Mouse (Mus musculus) stomach, embryonic 15.5 days (tissue): ENCODE results near the gene 4933414I15Rik. TPM values are rescaled to one million over a fixed set of nuclear protein-coding genes. Genes with fewer than 3 reads are reported as not detected.

ENCODE experiments used
- ATAC-seq: fragments of 200-750 bp; cut with Nextera tagmentation; 2 replicates; pipeline ENCODE4 v1.8.0; 2017; ENCODE audit warnings: low read depth, moderate number of reproducible peaks, moderate TSS enrichment; ENCODE audit not compliant: insufficient read depth, low FRiP score
- H3K27ac ChIP-seq: fragments of 300-500 bp; sonication (generic); 2 replicates; pipeline ENCODE4 v1.5.1; 2015; ENCODE audit warnings: mild to moderate bottlenecking, inconsistent platforms
- H3K27me3 ChIP-seq: fragments of 300-500 bp; sonication (generic); replicated peaks from 2 replicates; pipeline ENCODE4 v1.6.1; 2015; ENCODE audit warnings: inconsistent platforms
- H3K36me3 ChIP-seq: fragments of 300-500 bp; sonication (generic); 2 replicates; pipeline ENCODE4 v1.6.1; 2015; ENCODE audit warnings: inconsistent platforms
- H3K4me1 ChIP-seq: fragments of 300-500 bp; sonication (generic); 2 replicates; pipeline ENCODE4 v1.6.1; 2015; ENCODE audit warnings: inconsistent platforms
- H3K4me2 ChIP-seq: fragments of 300-500 bp; sonication (generic); 2 replicates; pipeline ENCODE4 v1.6.1; 2015; ENCODE audit warnings: mild to moderate bottlenecking, inconsistent platforms
- H3K4me3 ChIP-seq: fragments of 300-500 bp; sonication (generic); replicated peaks from 2 replicates; pipeline ENCODE4 v1.5.1; 2015; ENCODE audit warnings: inconsistent platforms
- H3K9ac ChIP-seq: fragments of 300-500 bp; sonication (generic); 2 replicates; pipeline ENCODE4 v1.6.1; 2015; ENCODE audit warnings: inconsistent platforms
- H3K9me3 ChIP-seq: fragments of 300-500 bp; sonication (generic); 2 replicates; pipeline ENCODE4 v1.6.1; 2016; ENCODE audit warnings: inconsistent platforms
- WGBS: fragments of 180-500 bp; shearing (Covaris S2); methylation state at CpG from one replicate; pipeline ENCODE4 v1.1.7; 2015; 5-methylcytosine and 5-hydroxymethylcytosine counted together
- polyA plus RNA-seq: library from polyadenylated mRNA; unstranded; fragments of >200 nt; fragmentation: Nextera tagmentation; extraction: Ambion mirVana; gene quantifications from 2 replicates; pipeline ENCODE4 v1.2.1, GENCODE M21; 2015

4933414I15Rik gene
- not detected in 2 replicates for polyA plus RNA-seq

DNA sequence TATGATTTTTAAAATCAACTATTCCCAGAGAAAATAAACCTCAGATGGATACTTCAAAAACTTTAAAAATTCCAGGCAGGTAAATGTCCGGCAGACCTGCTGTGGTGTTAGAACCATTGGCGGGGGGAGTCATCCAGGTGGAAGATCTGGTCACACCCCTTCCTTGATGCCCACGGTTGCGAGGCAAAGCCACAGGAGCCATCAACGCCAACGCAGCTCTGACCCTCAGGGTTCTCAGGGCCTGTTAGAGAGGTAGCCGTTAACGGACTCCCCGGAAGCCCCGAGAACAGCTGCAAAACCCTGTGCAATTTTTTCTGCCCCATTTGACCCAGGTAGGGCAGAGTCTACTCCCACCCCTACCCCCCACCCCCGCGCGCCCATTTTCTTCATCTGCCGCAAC is at the start of gene 4933414I15Rik:
Gene 4933414I15Rik, minus strand, starts transcription at position 260 of the 400 bp plus-strand sequence.
- no peaks in the 10 kb centered on the region for H3K36me3 ChIP-seq
- H3K27ac ChIP-seq = no peak within 1 kb of the TSS
- no peaks in the 10 kb centered on the region for H3K4me1 ChIP-seq
- no peak for ATAC-seq
- H3K27me3 ChIP-seq = no peaks in the 10 kb centered on the region
- H3K4me2 ChIP-seq = no peak within 1 kb of the TSS
- WGBS = 81% methylated on average over 14 of the region's 14 CpGs
- H3K9ac ChIP-seq = no peak within 1 kb of the TSS
- no peaks in the 10 kb centered on the region for H3K9me3 ChIP-seq
- H3K4me3 ChIP-seq = no peak within 1 kb of the TSS

DNA sequence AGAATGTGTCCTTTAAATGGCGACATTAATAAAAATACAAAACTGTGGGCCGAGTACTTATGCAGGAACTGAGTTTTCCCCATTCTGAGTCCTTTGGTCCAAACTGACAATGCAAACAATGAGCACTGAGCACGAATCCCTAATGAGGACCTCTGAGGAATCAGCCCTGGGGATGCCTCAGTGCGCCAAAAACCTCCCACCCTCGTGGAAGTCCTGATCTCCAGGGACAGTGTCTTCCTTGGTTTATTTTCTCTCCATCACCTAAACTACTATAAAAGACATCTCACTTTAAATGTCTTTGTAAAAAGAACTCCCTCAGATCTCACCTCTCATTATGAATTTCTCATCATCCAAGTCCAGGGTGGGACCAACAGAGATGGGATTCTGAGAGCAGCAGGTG is 38.1 kb upstream of the 4933414I15Rik start, which contains the start of gene Olfr1377:
Gene Olfr1377, plus strand, starts transcription at position 301 of the 400 bp plus-strand sequence.
- no peak for ATAC-seq

DNA sequence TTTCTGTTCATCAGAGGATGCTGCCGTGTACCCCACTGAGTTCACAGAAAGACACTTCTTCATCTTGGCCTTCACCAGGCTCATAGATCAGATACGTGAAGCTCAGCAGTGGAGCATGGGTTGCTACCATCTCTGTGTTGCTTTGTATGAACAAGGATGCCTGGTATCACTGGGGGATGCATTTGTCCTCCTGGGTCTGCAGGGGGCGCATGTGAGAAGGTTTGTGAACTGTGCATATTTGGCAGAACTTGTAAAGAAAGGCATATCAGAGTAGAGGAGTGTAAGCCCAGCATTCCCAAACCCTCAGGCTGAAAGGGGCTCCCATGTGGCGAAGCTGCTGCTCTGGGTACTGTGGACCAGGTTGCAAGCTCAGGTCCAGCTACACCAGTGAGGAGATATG is 33.7 kb upstream of the 4933414I15Rik start:
- H3K36me3 ChIP-seq = no peaks in the 10 kb centered on the region
- no peak overlapping the region for H3K4me2 ChIP-seq
- H3K4me3 ChIP-seq = no peak overlapping the region
- no peak overlapping the region for H3K9ac ChIP-seq
- WGBS = 70% methylated on average over 4 of the region's 4 CpGs
- H3K27ac ChIP-seq = no peak overlapping the region
- no peaks in the 10 kb centered on the region for H3K9me3 ChIP-seq
- ATAC-seq = no peak
- H3K27me3 ChIP-seq = no peaks in the 10 kb centered on the region
- H3K4me1 ChIP-seq = no peaks in the 10 kb centered on the region

More for the DNA sequence above, 38.1 kb upstream of the 4933414I15Rik start, which contains the start of gene Olfr1377:
- Histone ChIP-seq H3K9me3 (no peaks in the 10 kb centered on the region), H3K4me3 (no peak within 1 kb of the TSS), H3K27me3 (no peaks in the 10 kb centered on the region), H3K27ac (no peak within 1 kb of the TSS), H3K4me1 (no peaks in the 10 kb centered on the region), H3K4me2 (no peak within 1 kb of the TSS), H3K9ac (no peak within 1 kb of the TSS), H3K36me3 (no peaks in the 10 kb centered on the region)
- 70% methylated on average over 5 of the region's 5 CpGs for WGBS

DNA sequence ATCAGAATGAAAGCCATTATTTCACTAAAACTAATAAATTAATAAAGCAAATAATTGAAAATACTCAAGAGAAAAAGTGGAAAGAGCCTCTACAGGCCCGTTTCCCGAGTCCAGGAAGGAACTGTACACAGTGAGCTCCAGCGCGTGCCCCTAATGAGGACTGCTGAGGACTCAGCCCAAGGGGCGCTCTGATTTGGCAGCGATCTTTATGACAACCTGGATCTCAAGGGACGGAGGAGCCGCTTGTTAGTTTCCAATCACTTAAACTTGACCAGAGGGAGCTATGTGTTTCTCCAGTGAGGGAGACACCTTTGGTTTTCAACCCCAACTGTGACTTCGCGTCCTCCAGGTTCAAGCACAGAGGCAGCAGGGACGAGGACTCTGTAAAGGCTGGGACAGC is 22.7 kb upstream of the 4933414I15Rik start, which contains the start of gene Olfr1378:
Gene Olfr1378, plus strand, starts transcription at position 301 of the 400 bp plus-strand sequence.
- Histone ChIP-seq H3K4me3 (no peak within 1 kb of the TSS), H3K4me2 (no peak within 1 kb of the TSS), H3K27me3 (no peaks in the 10 kb centered on the region), H3K27ac (no peak within 1 kb of the TSS), H3K9ac (no peak within 1 kb of the TSS), H3K4me1 (no peaks in the 10 kb centered on the region), H3K9me3 (no peaks in the 10 kb centered on the region), H3K36me3 (no peaks in the 10 kb centered on the region)
- no peak for ATAC-seq
- 84% methylated on average over 11 of the region's 11 CpGs for WGBS

DNA sequence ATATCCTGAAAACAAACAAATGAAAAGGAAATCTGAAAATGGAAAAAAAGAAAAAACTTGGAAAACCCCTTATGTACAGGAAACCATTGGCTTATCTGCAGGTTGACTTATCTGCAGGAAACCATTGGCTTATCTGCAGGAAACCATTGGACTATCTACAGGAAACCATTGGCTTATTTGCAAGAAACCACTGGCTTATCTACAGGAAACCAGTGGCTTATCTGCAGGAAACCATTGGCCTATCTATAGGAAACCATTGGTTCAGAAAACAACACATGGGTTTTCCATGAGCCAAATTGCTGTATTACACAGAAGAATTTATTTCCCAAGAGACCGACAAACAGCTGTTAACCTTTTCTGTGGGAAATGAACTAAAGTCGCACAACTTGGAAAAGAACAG is 21.3 kb upstream of the 4933414I15Rik start:
- Histone ChIP-seq H3K9ac (no peak overlapping the region), H3K4me1 (no peaks in the 10 kb centered on the region), H3K27me3 (no peaks in the 10 kb centered on the region), H3K27ac (no peak overlapping the region), H3K9me3 (no peaks in the 10 kb centered on the region), H3K36me3 (no peaks in the 10 kb centered on the region), H3K4me3 (no peak overlapping the region), H3K4me2 (no peak overlapping the region)
- ATAC-seq = no peak
- 84% methylated on average over 2 of the region's 2 CpGs for WGBS

DNA sequence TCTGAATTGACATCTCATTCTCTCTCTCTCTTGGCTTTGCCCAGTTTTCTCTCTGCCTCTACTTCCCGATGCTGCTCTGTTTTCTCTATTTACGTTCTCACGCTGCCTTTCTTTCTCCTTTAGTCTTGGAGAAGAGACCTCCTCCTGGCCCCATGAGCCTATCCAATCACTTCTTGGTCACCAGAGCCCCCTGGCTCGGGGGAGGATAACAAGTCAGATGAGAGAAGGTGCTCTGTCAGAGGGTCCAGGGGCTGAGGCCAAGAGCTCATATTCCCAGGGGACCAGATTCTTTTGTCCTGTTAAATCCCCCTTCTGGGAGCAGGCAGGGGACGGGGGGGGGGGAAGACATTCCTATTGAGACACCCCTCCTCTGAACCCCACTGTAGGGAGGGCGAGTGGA is 10.1 kb upstream of the 4933414I15Rik start, which contains the start of gene Prop1:
Gene Prop1, minus strand, starts transcription at position 101 of the 400 bp plus-strand sequence.
- no peak for ATAC-seq
- 65% methylated on average over 6 of the region's 6 CpGs for WGBS
- H3K4me2 ChIP-seq = no peak within 1 kb of the TSS

DNA sequence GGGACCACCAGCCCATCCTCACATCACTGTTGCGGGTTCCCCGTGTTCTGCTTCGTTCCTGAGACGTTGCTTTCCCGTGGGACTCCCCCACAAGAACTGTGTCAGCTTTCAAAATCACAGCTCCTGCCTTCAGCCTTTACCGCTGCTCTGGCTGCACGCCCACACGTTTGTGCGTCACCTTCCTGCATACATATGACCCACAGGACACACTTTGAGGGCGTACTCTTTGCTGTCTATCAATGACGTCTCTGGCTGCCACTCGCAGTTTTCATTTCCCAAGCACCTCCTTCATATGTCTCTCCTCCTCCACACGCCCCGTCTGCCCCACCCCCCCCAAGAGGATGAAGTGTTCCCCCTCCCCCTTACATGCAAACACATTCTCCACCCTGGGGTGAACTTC is 8.7 kb upstream of the 4933414I15Rik start:
- H3K4me1 ChIP-seq = no peaks in the 10 kb centered on the region
- H3K9me3 ChIP-seq = no peaks in the 10 kb centered on the region
- H3K9ac ChIP-seq = no peak overlapping the region
- 65% methylated on average over 14 of the region's 14 CpGs for WGBS
- H3K27me3 ChIP-seq = no peaks in the 10 kb centered on the region
- H3K36me3 ChIP-seq = no peaks in the 10 kb centered on the region
- H3K4me3 ChIP-seq = no peak overlapping the region
- no peak overlapping the region for H3K4me2 ChIP-seq
- ATAC-seq = no peak
- no peak overlapping the region for H3K27ac ChIP-seq

More for the DNA sequence above, 10.1 kb upstream of the 4933414I15Rik start, which contains the start of gene Prop1:
- H3K4me3 ChIP-seq = no peak within 1 kb of the TSS
- no peaks in the 10 kb centered on the region for H3K9me3 ChIP-seq
- no peak within 1 kb of the TSS for H3K27ac ChIP-seq
- no peaks in the 10 kb centered on the region for H3K4me1 ChIP-seq
- H3K27me3 ChIP-seq = no peaks in the 10 kb centered on the region
- H3K9ac ChIP-seq = no peak within 1 kb of the TSS
- H3K36me3 ChIP-seq = no peaks in the 10 kb centered on the region

DNA sequence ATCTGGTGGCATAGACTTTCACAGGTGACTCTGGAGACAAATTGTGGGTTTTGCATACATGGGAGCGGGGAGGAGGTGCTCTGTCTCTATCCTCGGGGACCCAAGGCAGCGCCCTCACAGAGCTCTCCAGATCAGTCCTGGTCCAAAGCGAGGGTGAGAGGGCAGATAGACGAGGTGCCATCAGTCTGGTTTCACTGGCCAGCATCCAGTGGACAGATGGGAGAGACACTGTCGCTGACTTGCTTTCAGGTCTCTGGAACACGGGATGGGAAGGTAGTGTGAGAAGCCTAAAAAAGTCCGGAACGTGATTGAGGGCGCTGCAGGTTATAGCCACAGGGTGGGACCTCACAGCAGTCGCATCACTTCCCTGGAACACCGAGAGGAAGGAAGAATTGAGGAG is 1.2 kb downstream of the 4933414I15Rik start:
- Histone ChIP-seq H3K4me1 (no peaks in the 10 kb centered on the region), H3K27ac (no peak overlapping the region), H3K9ac (no peak overlapping the region), H3K27me3 (no peaks in the 10 kb centered on the region), H3K4me3 (no peak overlapping the region), H3K36me3 (no peaks in the 10 kb centered on the region), H3K9me3 (no peaks in the 10 kb centered on the region), H3K4me2 (no peak overlapping the region)
- 62% methylated on average over 12 of the region's 12 CpGs for WGBS
- ATAC-seq = no peak

DNA sequence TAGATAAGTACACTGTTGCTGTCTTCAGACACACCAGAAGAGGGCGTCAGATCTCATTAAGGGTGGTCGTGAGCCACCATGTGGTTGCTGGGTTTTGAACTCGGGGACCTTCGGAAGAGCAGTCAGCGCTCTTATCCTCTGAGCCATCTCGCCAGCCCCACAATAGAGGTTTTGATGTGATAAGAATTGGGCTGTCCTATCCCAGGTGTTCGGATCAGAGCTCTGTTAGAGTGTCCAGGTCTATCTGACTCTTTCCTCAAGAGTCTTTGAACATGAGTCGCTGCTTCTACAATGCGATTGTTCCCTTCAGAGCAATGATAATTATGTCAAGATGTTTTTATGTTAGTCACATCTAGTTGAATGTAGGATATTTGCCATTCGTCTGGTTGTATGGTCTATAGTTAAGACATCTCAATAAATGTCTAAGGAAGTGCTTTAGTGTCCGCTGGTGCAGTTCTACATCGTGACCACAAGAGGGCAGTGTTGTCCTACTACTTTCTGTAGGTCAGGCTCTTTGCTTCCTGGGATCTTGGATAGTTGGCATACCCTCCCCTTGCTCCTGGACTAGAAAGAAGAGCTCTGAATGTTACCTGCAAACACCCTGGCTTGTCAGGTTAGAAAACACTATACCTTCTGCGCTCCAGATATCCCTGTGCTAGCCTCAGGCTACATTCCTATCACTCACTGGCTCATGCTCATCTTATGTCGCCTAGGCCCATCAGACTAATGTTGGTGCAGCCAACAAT is 3.8 kb downstream of the 4933414I15Rik start:
- Histone ChIP-seq H3K27me3 (no peaks in the 10 kb centered on the region), H3K9me3 (no peaks in the 10 kb centered on the region), H3K36me3 (no peaks in the 10 kb centered on the region), H3K4me1 (no peaks in the 10 kb centered on the region), H3K4me3 (no peak overlapping the region), H3K27ac (no peak overlapping the region), H3K9ac (no peak overlapping the region), H3K4me2 (no peak overlapping the region)
- no peak for ATAC-seq
- 37% methylated on average over 14 of the region's 14 CpGs for WGBS

DNA sequence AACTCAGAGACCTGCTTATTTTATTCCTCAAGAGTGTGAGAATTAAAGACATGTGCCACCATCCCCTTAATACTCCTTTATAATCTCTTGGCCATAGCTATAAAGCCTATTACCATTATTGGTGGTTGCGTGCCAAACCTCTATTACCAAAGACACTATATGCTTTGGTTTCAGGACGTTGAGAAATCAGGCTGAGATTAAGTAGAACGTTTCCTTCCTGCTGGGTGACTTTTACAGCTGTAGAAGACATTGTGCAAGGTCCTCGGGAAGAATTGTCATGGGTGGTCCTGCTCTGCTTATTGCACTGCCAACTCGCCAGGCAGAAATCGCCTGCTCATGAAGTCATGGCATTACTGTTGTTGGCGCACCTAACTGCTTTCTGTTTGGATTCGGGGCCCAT is 5.1 kb downstream of the 4933414I15Rik start:
- 78% methylated on average over 8 of the region's 8 CpGs for WGBS
- Histone ChIP-seq H3K4me3 (no peak overlapping the region), H3K36me3 (no peaks in the 10 kb centered on the region), H3K9ac (no peak overlapping the region), H3K4me1 (no peaks in the 10 kb centered on the region), H3K4me2 (no peak overlapping the region), H3K27ac (no peak overlapping the region), H3K27me3 (no peaks in the 10 kb centered on the region), H3K9me3 (no peaks in the 10 kb centered on the region)
- ATAC-seq = no peak

DNA sequence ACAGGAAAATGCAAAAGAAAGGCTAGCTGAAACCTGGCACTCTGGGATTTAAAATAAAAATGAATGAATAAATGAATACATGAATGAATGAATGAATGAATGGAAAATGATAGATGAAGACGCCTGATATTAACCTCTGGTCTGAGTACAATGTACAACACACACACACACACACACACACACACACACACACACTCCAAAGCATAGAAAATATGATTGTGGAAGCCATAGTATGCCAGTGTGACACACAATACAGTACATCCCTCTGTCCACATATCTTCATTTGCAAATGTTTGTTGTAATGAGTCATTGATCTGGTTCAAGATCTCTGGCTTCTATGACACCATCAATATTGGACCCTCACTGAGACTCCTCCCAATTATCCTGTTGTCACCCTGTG is 11.5 kb downstream of the 4933414I15Rik start:
- WGBS = 55% methylated on average over 1 of the region's 1 CpGs
- Histone ChIP-seq H3K4me1 (peaks cover 9% of the 10 kb centered on the region; the same call in 1 of the 2 replicates), H3K4me2 (peak overlapping the region; percentile 96; the same call in 1 of the 2 replicates), H3K9ac (no peak overlapping the region), H3K4me3 (no peak overlapping the region), H3K27me3 (no peaks in the 10 kb centered on the region), H3K9me3 (no peaks in the 10 kb centered on the region), H3K36me3 (no peaks in the 10 kb centered on the region), H3K27ac (no peak overlapping the region)
- ATAC-seq = 0 out of 2 replicates have a peak, but pooled peaks have one; percentile 20

DNA sequence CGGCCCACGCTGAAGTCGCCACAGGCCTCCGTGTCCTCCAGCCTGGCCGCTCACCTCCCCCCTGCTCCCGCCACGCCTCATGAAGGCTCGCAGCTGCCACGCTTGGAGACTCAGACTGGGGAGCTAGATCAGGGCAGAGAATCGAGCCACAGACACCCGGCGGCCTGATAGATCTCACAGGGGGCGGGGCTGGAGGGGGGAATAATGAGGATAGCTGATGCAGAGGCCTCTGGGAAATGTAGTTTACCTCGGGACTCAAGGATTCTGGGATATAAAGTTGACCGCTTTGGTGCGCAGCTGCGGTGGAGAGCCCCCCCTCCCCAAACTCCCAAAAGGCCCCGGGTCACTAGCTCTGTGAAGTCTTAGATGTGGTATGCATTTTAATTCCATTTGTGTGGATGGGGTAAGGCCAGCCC is 12.1 kb downstream of the 4933414I15Rik start, which contains the start of gene Zfp354b:
Gene Zfp354b, minus strand, starts transcription at position 183 of the 416 bp plus-strand sequence.
- peak; percentile 90 for ATAC-seq
- no peaks in the 10 kb centered on the region for H3K27me3 ChIP-seq
- peak within 1 kb of the TSS; percentile 75 for H3K4me3 ChIP-seq
- H3K36me3 ChIP-seq = no peaks in the 10 kb centered on the region
- peak within 1 kb of the TSS; percentile 96 for H3K4me2 ChIP-seq
- H3K27ac ChIP-seq = 0 out of 2 replicates have a peak within 1 kb of the TSS, but pooled peaks have one; percentile 9
- WGBS = under 1% methylated on average over 18 of the region's 18 CpGs
- peak within 1 kb of the TSS; percentile 57 for H3K9ac ChIP-seq
- H3K4me1 ChIP-seq = peaks cover 9% of the 10 kb centered on the region; the same call in 1 of the 2 replicates
- H3K9me3 ChIP-seq = no peaks in the 10 kb centered on the region
